Mouse (Mus musculus): ENCODE data around the gene Coq2. TPM values are rescaled to one million over a fixed set of nuclear protein-coding genes. Genes with fewer than 3 reads are reported as not detected.

Gene Coq2
- 28.9 and 30.2 TPM in 2 replicates for polyA plus RNA-seq (2015; fragmentation: Nextera tagmentation; extraction: Ambion mirVana)

DNA sequence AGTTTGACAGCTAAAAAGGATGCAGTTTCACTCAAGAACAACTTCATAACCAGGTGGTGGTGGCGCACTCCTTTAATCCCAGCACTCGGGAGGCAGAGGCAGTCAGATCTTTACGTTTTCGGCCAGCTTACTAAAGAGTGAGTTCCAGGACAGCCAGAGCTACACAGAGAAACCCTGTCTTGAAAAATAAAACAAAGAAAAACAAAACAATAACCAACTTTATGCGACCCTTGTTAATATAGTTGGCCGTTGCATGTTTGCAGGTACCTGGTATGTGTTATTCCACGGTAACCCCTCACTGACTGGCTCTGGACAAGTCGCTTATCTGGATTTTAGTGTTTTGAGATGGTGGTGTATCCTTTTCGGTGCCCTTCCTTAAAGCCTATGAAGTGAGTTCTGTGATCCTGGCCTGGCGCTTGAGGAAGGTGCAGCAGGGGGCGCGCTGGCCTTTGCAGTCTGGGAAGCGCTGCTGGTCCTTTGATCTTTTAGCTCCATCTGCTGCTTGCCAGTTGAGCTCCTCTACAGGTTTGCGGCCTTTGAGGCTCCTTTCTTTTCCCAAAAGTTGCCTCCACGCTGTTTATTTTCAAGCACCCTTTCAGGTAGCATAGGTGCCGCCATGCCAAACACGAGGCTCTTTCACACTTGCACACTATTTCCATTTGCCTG, at the start of gene Coq2:
TSS of gene Coq2 (minus strand) at position 430 of the 666 bp plus-strand sequence.
- H3K9me3 ChIP-seq (replicated peaks): no peaks in the 10 kb centered on the region
- DNase-seq (peak; percentile 81), ATAC-seq (ENCODE audit: low read depth) (peak; percentile 72)
- H3K9ac ChIP-seq: peak within 1 kb of the TSS; percentile 85
- WGBS (ENCODE audit: insufficient replicate concordance): 6% methylated on average over 17 of the region's 17 CpGs
- H3K4me3 ChIP-seq (replicated peaks): peak within 1 kb of the TSS; percentile 81
- H3K27me3 ChIP-seq: no peaks in the 10 kb centered on the region
- H3K36me3 ChIP-seq: peaks cover 11% of the 10 kb centered on the region
- peak within 1 kb of the TSS; percentile 71 for H3K27ac ChIP-seq
- peak within 1 kb of the TSS; percentile 85 for H3K4me2 ChIP-seq
- peaks cover 35% of the 10 kb centered on the region for H3K4me1 ChIP-seq (replicated peaks)

DNA sequence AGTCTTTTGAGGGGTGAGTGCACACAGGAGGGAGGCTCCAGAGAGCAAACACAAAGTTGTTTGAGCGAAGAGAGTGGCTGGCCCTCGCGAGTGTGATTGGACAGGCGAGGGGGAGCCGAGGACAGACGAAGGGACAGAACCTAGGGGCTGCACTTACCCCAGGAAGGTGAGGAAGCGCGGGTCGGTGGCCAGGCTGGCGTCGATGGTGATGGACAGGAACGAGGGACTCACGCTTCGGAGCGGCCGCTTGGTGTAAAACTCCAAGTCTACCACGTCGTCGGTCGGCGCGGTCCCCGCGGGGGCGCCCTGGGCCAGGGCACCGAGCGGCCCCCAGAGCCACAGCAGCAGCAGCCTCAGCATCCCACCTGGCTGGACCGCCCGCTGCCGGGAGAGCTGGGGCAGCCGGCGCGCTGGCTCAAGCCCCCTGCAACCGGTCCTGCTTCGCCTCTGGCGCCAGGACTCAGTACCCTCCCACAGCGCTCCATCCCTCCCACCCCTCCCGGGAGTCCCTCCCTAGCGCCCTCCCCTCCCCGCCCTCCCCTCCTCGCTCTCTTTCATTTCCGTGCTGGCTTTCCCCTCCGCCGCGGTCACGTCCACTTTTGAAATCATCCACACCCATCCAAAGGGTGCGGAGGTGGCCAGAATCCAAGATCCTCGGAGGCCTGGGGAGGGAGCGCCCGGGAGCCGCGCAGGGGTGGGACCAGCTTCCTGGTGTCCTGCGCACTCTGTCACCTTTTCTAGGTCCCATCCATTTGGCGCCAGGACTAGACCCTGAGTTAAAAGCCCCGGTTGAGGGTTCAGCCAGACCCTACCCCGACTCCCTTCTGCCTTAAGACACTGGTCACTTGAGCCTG, 44.5 kb upstream of the Coq2 start, which contains the start of gene Hpse:
TSS of gene Hpse (minus strand) at position 482 of the 854 bp plus-strand sequence.
- DNase-seq (no peak), ATAC-seq (ENCODE audit: low read depth) (peak; percentile 48)
- peak within 1 kb of the TSS; percentile 15; the same call in 1 of the 2 replicates for H3K9ac ChIP-seq
- 2% methylated on average over 44 of the region's 56 CpGs for WGBS (ENCODE audit: insufficient replicate concordance)
- H3K4me3 ChIP-seq (replicated peaks): peak within 1 kb of the TSS; percentile 56
- no peaks in the 10 kb centered on the region for H3K36me3 ChIP-seq
- H3K27ac ChIP-seq: no peak within 1 kb of the TSS
- H3K9me3 ChIP-seq (replicated peaks): no peaks in the 10 kb centered on the region
- H3K27me3 ChIP-seq: peaks cover 33% of the 10 kb centered on the region
- H3K4me1 ChIP-seq (replicated peaks): peaks cover 4% of the 10 kb centered on the region; the same call in 1 of the 2 replicates
- H3K4me2 ChIP-seq: peak within 1 kb of the TSS; percentile 75

DNA sequence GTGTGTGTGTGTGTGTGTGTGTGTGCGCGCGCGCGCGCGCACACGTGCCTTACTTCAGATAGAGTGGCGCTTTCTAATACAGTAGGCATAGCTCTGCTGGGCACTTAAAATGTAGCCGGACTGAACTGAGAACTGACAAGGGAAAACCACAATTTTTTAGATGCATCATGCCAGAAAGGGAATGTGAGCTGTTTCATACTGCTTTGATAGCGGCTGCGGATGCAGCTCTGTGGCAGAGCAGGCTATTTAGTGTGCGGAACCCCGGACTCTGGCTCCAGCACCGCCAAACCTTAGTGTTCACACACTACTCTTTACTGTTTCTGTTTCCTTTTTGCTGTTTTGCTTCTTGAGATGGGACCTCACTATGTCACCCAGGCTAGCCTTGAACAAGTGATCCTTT, 41.8 kb upstream of the Coq2 start:
- no peak for DNase-seq
- H3K27me3 ChIP-seq: peaks cover 33% of the 10 kb centered on the region
- peaks cover 4% of the 10 kb centered on the region; the same call in 1 of the 2 replicates for H3K4me1 ChIP-seq (replicated peaks)
- H3K9ac ChIP-seq: no peak overlapping the region
- WGBS (ENCODE audit: insufficient replicate concordance): 86% methylated on average over 15 of the region's 15 CpGs
- H3K9me3 ChIP-seq (replicated peaks): no peaks in the 10 kb centered on the region
- no peak overlapping the region for H3K27ac ChIP-seq
- H3K36me3 ChIP-seq: no peaks in the 10 kb centered on the region
- no peak overlapping the region for H3K4me2 ChIP-seq
- no peak overlapping the region for H3K4me3 ChIP-seq (replicated peaks)
- no peak for ATAC-seq (ENCODE audit: low read depth)

DNA sequence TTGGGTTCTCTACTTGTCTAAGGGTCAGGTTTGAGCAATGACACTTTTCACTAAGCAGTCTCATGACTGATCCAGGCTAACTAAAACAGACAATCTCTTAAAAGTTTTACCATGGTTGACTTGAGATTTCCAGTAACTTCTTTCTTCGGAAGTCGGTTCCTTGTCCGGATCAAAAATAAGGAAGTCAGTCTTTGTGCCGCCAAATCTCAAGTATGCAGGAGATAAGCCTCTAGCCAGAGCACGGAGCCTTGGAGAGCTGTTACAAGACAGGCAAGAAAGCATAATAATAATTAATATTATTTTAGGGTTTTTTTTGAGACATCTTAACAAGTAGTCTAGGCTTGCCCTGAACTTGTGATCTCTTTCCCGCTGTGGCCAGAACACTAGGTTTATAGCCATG, 36.3 kb upstream of the Coq2 start:
- H3K36me3 ChIP-seq: no peaks in the 10 kb centered on the region
- no peak for DNase-seq
- H3K27ac ChIP-seq: no peak overlapping the region

DNA sequence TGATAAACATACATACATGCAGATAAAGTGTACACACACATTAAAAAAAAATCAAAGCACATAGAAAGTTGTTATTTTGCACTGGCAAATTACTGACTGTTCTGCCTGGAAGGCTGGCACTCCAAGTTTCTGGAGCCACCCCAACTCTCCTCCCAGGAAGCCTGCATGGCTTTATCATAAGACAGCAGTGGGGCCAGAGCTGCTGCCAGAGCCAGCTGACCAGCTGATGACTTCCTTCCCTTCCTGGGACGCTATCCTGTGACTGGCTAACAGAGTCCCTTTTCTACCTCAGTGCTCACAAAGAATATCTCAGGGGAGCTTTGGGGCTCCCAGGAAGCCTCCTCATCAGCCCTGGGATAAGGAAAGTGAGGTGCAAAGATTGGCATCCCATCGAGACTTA, 35.1 kb upstream of the Coq2 start:
- H3K27me3 ChIP-seq: no peaks in the 10 kb centered on the region
- no peak overlapping the region for H3K4me3 ChIP-seq (replicated peaks)
- H3K27ac ChIP-seq: no peak overlapping the region
- ATAC-seq (ENCODE audit: low read depth) (no peak), DNase-seq (no peak)
- no peaks in the 10 kb centered on the region for H3K36me3 ChIP-seq
- no peaks in the 10 kb centered on the region; the same call in 1 of the 2 replicates for H3K4me1 ChIP-seq (replicated peaks)
- H3K9me3 ChIP-seq (replicated peaks): no peaks in the 10 kb centered on the region
- 21% methylated on average over 2 of the region's 2 CpGs for WGBS (ENCODE audit: insufficient replicate concordance)
- H3K4me2 ChIP-seq: no peak overlapping the region
- H3K9ac ChIP-seq: no peak overlapping the region

More for the DNA sequence above, 36.3 kb upstream of the Coq2 start:
- Histone ChIP-seq H3K9me3 (replicated peaks) (no peaks in the 10 kb centered on the region), H3K4me3 (replicated peaks) (no peak overlapping the region), H3K27me3 (no peaks in the 10 kb centered on the region), H3K4me2 (no peak overlapping the region), H3K4me1 (replicated peaks) (no peaks in the 10 kb centered on the region; the same call in 1 of the 2 replicates), H3K9ac (no peak overlapping the region)
- 31% methylated on average over 6 of the region's 6 CpGs for WGBS (ENCODE audit: insufficient replicate concordance)
- no peak for ATAC-seq (ENCODE audit: low read depth)

DNA sequence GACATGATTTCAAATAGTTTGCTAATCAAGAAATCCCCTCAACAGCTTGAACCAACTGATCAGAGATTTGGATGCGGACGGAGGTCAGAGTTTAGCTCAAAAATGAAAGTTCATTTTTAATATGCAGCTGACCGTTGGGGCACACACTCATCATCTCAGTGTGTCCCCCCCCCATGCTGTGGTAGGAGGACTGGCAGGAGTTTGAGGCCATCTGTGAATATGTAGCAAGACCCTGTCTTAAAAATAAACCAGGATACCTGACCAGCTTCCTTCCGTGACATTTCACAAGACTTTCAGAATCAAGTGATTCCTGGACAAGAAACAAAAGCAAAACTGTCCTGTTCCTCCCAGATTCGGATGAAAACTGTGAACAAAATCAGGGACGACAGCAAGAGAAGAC, 34.1 kb upstream of the Coq2 start:
- H3K9ac ChIP-seq: no peak overlapping the region
- H3K27ac ChIP-seq: no peak overlapping the region
- H3K4me1 ChIP-seq (replicated peaks): no peaks in the 10 kb centered on the region; the same call in 1 of the 2 replicates
- H3K4me2 ChIP-seq: no peak overlapping the region
- 63% methylated on average over 6 of the region's 6 CpGs for WGBS (ENCODE audit: insufficient replicate concordance)
- no peaks in the 10 kb centered on the region for H3K36me3 ChIP-seq
- no peak overlapping the region for H3K4me3 ChIP-seq (replicated peaks)
- H3K27me3 ChIP-seq: no peaks in the 10 kb centered on the region
- DNase-seq (no peak), ATAC-seq (ENCODE audit: low read depth) (no peak)
- no peaks in the 10 kb centered on the region for H3K9me3 ChIP-seq (replicated peaks)

DNA sequence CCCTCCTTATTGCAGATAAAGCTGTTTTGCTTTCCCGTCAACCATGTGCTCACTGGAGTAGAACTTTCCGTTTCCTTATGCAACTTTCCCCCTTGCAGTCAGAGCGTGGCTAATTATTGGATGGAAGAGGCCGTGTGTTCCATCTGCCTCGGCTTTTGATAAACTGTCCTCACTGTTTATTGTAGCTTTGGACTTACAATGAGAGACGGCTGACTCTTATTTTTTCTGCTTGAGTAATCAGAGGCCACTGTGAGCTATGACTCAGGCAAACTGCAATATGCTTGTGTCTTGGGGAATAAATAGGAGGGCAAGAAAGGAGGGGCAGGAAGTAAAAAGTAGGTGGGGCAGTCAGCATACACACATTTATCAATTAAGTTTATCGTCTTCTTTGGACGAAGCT, 31.7 kb upstream of the Coq2 start:
- Histone ChIP-seq H3K4me2 (no peak overlapping the region), H3K36me3 (no peaks in the 10 kb centered on the region), H3K27ac (no peak overlapping the region), H3K4me3 (replicated peaks) (no peak overlapping the region), H3K9me3 (replicated peaks) (no peaks in the 10 kb centered on the region), H3K27me3 (no peaks in the 10 kb centered on the region), H3K9ac (no peak overlapping the region), H3K4me1 (replicated peaks) (no peaks in the 10 kb centered on the region; the same call in 1 of the 2 replicates)
- WGBS (ENCODE audit: insufficient replicate concordance): 63% methylated on average over 8 of the region's 8 CpGs
- DNase-seq: no peak
- ATAC-seq (ENCODE audit: low read depth): no peak

DNA sequence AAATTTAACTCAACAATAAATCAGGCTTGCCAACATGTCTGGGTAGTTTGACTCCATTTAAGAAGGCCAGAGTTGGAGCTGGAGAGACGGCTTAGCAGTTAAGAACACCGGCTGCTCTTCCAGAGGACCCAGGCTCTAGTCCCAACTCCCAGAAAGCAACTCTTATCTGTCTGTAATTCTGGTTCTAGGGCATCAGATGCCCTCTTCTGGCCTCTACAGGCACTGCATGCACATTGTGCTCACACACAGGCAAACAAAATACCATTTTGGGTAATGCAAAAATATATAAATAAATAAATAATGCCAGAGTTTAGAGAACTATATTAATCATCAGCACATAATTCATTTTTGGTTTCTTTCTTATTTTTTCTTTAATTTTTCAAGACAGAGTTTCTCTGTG, 29.3 kb upstream of the Coq2 start:
- no peak overlapping the region for H3K4me2 ChIP-seq
- no peak for DNase-seq
- no peaks in the 10 kb centered on the region for H3K36me3 ChIP-seq
- no peaks in the 10 kb centered on the region for H3K9me3 ChIP-seq (replicated peaks)
- ATAC-seq (ENCODE audit: low read depth): no peak
- no peak overlapping the region for H3K9ac ChIP-seq
- 86% methylated on average over 2 of the region's 2 CpGs for WGBS (ENCODE audit: insufficient replicate concordance)
- H3K27me3 ChIP-seq: no peaks in the 10 kb centered on the region
- H3K4me1 ChIP-seq (replicated peaks): no peaks in the 10 kb centered on the region
- no peak overlapping the region for H3K4me3 ChIP-seq (replicated peaks)
- no peak overlapping the region for H3K27ac ChIP-seq

DNA sequence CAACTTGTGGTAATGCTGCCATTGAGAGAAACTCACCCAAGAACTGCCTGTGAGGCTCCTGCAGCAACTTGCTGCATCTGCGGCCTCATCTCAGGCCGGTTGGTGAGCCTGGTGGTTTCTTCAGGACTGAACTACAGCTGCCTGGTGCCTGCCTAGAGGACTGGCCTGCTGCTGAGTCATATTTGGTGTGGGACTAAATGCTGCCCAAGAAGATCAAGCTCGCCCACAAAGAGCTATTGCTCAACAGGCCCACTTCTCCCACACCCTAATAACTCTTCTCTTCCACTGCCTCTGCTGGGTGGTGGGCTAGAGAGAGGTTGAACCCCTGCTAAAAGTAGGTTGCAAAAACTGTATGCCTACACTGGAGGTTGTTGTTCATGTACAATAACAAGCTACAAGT, 27.4 kb upstream of the Coq2 start:
- H3K27me3 ChIP-seq: no peaks in the 10 kb centered on the region
- no peaks in the 10 kb centered on the region for H3K4me1 ChIP-seq (replicated peaks)
- H3K4me3 ChIP-seq (replicated peaks): no peak overlapping the region
- no peak overlapping the region for H3K27ac ChIP-seq
- H3K36me3 ChIP-seq: no peaks in the 10 kb centered on the region
- H3K9me3 ChIP-seq (replicated peaks): no peaks in the 10 kb centered on the region
- DNase-seq (no peak), ATAC-seq (ENCODE audit: low read depth) (no peak)
- no peak overlapping the region for H3K4me2 ChIP-seq
- 66% methylated on average over 3 of the region's 3 CpGs for WGBS (ENCODE audit: insufficient replicate concordance)
- no peak overlapping the region for H3K9ac ChIP-seq

DNA sequence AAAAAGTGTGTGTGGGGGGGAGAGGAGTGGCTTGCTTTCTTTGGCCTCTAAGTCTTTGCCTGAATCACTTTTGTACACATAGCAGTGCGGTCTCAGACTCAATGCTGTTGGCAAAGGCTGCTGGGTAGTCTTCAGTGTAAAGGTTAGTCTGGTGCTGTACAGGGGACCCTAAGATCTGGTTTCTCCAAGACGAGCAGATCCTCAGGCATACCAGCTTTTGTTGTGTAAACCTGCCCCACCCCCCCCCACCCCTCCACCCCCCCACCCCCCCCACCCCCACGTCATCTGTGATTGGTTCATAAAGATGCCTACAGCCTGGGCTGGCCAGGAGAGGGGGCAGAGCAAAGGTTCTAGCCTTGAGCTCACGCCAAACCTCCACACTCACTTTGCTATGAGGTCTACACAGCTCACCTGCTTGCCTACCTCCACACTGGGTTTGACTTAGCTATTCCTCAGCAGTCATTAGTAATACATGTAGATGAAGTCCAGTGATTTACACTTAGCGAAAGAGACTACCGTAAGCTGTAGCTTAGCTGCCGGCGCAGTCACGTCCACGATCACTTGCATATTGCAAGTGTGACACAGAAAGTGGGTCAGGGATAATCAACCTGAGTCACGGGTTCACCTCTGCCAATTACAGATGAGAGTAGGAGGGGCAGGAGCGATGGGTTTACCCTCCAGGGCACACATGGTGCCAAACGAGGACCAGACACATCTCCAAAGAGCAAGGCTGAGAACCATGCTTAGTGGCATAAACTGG, 26.1 kb upstream of the Coq2 start:
- WGBS (ENCODE audit: insufficient replicate concordance): 76% methylated on average over 12 of the region's 13 CpGs
- H3K36me3 ChIP-seq: no peaks in the 10 kb centered on the region
- H3K27me3 ChIP-seq: no peaks in the 10 kb centered on the region
- H3K9ac ChIP-seq: no peak overlapping the region
- H3K9me3 ChIP-seq (replicated peaks): no peaks in the 10 kb centered on the region
- H3K27ac ChIP-seq: no peak overlapping the region
- no peak for DNase-seq
- no peak for ATAC-seq (ENCODE audit: low read depth)
- no peak overlapping the region for H3K4me3 ChIP-seq (replicated peaks)
- H3K4me2 ChIP-seq: no peak overlapping the region
- no peaks in the 10 kb centered on the region for H3K4me1 ChIP-seq (replicated peaks)

DNA sequence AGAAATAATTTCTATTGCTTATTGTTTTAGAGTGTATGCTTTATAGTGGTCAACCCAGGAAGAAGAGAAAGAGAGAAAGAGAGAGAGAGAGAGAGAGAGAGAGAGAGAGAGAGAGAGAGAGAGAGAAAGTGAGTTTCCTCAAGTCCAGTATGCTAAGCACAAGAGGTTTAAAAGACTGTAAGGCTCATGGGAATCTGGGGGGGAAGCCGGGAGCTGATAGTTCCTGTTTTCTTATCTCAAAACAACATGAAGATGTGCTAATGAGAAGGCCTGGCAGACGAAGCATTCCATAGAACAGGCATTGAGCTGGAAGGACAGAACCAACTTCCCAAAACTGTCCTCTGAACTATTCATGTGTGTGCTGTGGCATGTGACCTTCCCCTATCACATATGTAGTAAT, 22.9 kb upstream of the Coq2 start:
- no peaks in the 10 kb centered on the region for H3K4me1 ChIP-seq (replicated peaks)
- no peak overlapping the region for H3K27ac ChIP-seq
- WGBS (ENCODE audit: insufficient replicate concordance): 12% methylated on average over 2 of the region's 2 CpGs
- no peak overlapping the region for H3K4me2 ChIP-seq
- H3K4me3 ChIP-seq (replicated peaks): no peak overlapping the region
- no peaks in the 10 kb centered on the region for H3K36me3 ChIP-seq
- no peaks in the 10 kb centered on the region for H3K27me3 ChIP-seq
- DNase-seq (no peak), ATAC-seq (ENCODE audit: low read depth) (no peak)
- H3K9me3 ChIP-seq (replicated peaks): no peaks in the 10 kb centered on the region
- H3K9ac ChIP-seq: no peak overlapping the region
